Mouse (Mus musculus) stomach, postnatal 0 days (tissue): ENCODE measurements around the gene Mmp14. TPM values are rescaled to one million over a fixed set of nuclear protein-coding genes. Genes with fewer than 3 reads are reported as not detected.

Experiments
- ATAC-seq: fragments of 200-750 bp; cut with Nextera tagmentation; 2 replicates; pipeline ENCODE4 v1.8.0; 2017; ENCODE audit not compliant: low FRiP score, low TSS enrichment
- DNase-seq: peaks from one replicate; pipeline ENCODE4 v3.0.0-alpha.2; 2016; ENCODE audit warnings: low spot score
- H3K27ac ChIP-seq: fragments of 300-500 bp; sonication (generic); replicated peaks from 2 replicates; pipeline ENCODE4 v1.5.1; 2014; ENCODE audit warnings: mild to moderate bottlenecking, control low read depth
- H3K27me3 ChIP-seq: fragments of 300-500 bp; sonication (generic); 2 replicates; pipeline ENCODE4 v1.6.1; 2014; ENCODE audit warnings: low read length; ENCODE audit not compliant: control insufficient read depth, insufficient read depth
- H3K36me3 ChIP-seq: fragments of 300-500 bp; sonication (generic); 2 replicates; pipeline ENCODE4 v1.6.1; 2014; ENCODE audit warnings: low read length, mixed read lengths; ENCODE audit not compliant: control insufficient read depth, insufficient read depth
- H3K4me1 ChIP-seq: fragments of 300-500 bp; sonication (generic); replicated peaks from 2 replicates; pipeline ENCODE4 v1.6.1; 2014; ENCODE audit warnings: antibody characterized with exemption; ENCODE audit not compliant: control insufficient read depth, insufficient read depth
- H3K4me2 ChIP-seq: fragments of 300-500 bp; sonication (generic); replicated peaks from 2 replicates; pipeline ENCODE4 v1.6.1; 2014; ENCODE audit warnings: low read depth, mild to moderate bottlenecking, control low read depth, moderate library complexity
- H3K4me3 ChIP-seq: fragments of 300-500 bp; sonication (generic); 2 replicates; pipeline ENCODE4 v1.5.1; 2014; ENCODE audit warnings: low read depth, low read length, control low read depth
- H3K9ac ChIP-seq: fragments of 300-500 bp; sonication (generic); 2 replicates; pipeline ENCODE4 v1.6.1; 2014; ENCODE audit warnings: mild to moderate bottlenecking, low read length, control low read depth, mixed read lengths
- H3K9me3 ChIP-seq: fragments of 300-500 bp; sonication (generic); 2 replicates; pipeline ENCODE4 v1.6.1; 2016; ENCODE audit warnings: low read length; ENCODE audit not compliant: control insufficient read depth
- CTCF ChIP-seq: IDR thresholded peaks from 2 replicates; pipeline ENCODE4 v1.5.1; 2016; ENCODE audit warnings: antibody characterized with exemption, low read depth, mild to moderate bottlenecking, moderate library complexity
- EP300 ChIP-seq: optimal IDR thresholded peaks from 2 replicates; pipeline ENCODE3; 2016; ENCODE audit warnings: antibody characterized with exemption
- WGBS: fragments of 180-500 bp; shearing (Covaris S2); extraction: QIAGEN DNeasy Blood & Tissue Kit; methylation state at CpG from one replicate; pipeline ENCODE4 v1.1.7; 2014; 5-methylcytosine and 5-hydroxymethylcytosine counted together
- polyA plus RNA-seq: library from polyadenylated mRNA; unstranded; fragments of >200 nt; fragmentation: Nextera tagmentation; extraction: Ambion mirVana; gene quantifications from 2 replicates; pipeline ENCODE4 v1.2.1, GENCODE M21; 2015

Gene Mmp14
- polyA plus RNA-seq, 1 experiment from 2014 or later: 63.9 TPM

- no peaks in the 10 kb centered on the region for H3K27me3 ChIP-seq
- no peaks in the 10 kb centered on the region for H3K9me3 ChIP-seq
- H3K9ac ChIP-seq: no peak overlapping the region
- no peaks in the 10 kb centered on the region for H3K4me1 ChIP-seq
- WGBS: 58% methylated on average over 11 of the region's 11 CpGs
- DNase-seq: no peak
- no peak overlapping the region for H3K4me2 ChIP-seq
- peak; percentile 51; the same call in 1 of the 2 replicates for ATAC-seq
- no peak for TF ChIP-seq CTCF
- no peak for TF ChIP-seq EP300
- no peak overlapping the region for H3K4me3 ChIP-seq
- no peak overlapping the region for H3K27ac ChIP-seq
- H3K36me3 ChIP-seq: no peaks in the 10 kb centered on the region
Observed at GRCm38 (mm10) chr14:54454669-54455528, 23.5 kb downstream of the Mmp14 start.

GRCm38 (mm10) chr14:54457907-54458569, 26.6 kb downstream of the Mmp14 start:
- H3K36me3 ChIP-seq: no peaks in the 10 kb centered on the region
- H3K9me3 ChIP-seq: no peaks in the 10 kb centered on the region
- no peaks in the 10 kb centered on the region for H3K4me1 ChIP-seq
- no peak overlapping the region for H3K4me3 ChIP-seq
- DNase-seq (no peak), ATAC-seq (no peak)
- H3K4me2 ChIP-seq: no peak overlapping the region
- H3K9ac ChIP-seq: no peak overlapping the region
- WGBS: 86% methylated on average over 14 of the region's 14 CpGs
- TF ChIP-seq CTCF (no peak), EP300 (no peak)
- H3K27me3 ChIP-seq: no peaks in the 10 kb centered on the region
- H3K27ac ChIP-seq: no peak overlapping the region

GRCm38 (mm10) chr14:54462146-54462545, 30.7 kb downstream of the Mmp14 start:
- Histone ChIP-seq H3K9ac (no peak overlapping the region), H3K27ac (0 out of 2 replicates have a peak overlapping the region, but pooled peaks have one; percentile 8), H3K9me3 (no peaks in the 10 kb centered on the region), H3K4me2 (no peak overlapping the region), H3K4me1 (no peaks in the 10 kb centered on the region; the same call in 1 of the 2 replicates), H3K36me3 (no peaks in the 10 kb centered on the region), H3K4me3 (no peak overlapping the region), H3K27me3 (no peaks in the 10 kb centered on the region)
- 57% methylated on average over 4 of the region's 4 CpGs for WGBS
- TF ChIP-seq EP300 (no peak), CTCF (no peak)
- ATAC-seq (no peak), DNase-seq (no peak)

- Histone ChIP-seq H3K36me3 (peaks cover 10% of the 10 kb centered on the region), H3K9me3 (no peaks in the 10 kb centered on the region), H3K4me3 (peak overlapping the region; percentile 92), H3K4me2 (peak overlapping the region; percentile 84), H3K9ac (peak overlapping the region; percentile 92), H3K27me3 (no peaks in the 10 kb centered on the region), H3K4me1 (no peaks in the 10 kb centered on the region; the same call in 1 of the 2 replicates), H3K27ac (peak overlapping the region; percentile 95)
- peak; percentile 25; the same call in 1 of the 2 replicates for ATAC-seq
- DNase-seq: no peak
- no peak for TF ChIP-seq CTCF
- TF ChIP-seq EP300: no peak
- WGBS: 11% methylated on average over 12 of the region's 12 CpGs
Observed at GRCm38 (mm10) chr14:54463108-54463958, 31.9 kb downstream of the Mmp14 start.

- ATAC-seq (peak; percentile 85), DNase-seq (peak; percentile 92)
- Histone ChIP-seq H3K9ac (peak within 1 kb of the TSS; percentile 92), H3K4me3 (peak within 1 kb of the TSS; percentile 92), H3K27ac (peak within 1 kb of the TSS; percentile 95), H3K4me2 (peak within 1 kb of the TSS; percentile 84), H3K27me3 (no peaks in the 10 kb centered on the region), H3K9me3 (no peaks in the 10 kb centered on the region), H3K36me3 (peaks cover 16% of the 10 kb centered on the region), H3K4me1 (no peaks in the 10 kb centered on the region; the same call in 1 of the 2 replicates)
- 0% methylated on average over 30 of the region's 35 CpGs for WGBS
- no peak for TF ChIP-seq CTCF
- TF ChIP-seq EP300: no peak
Observed at GRCm38 (mm10) chr14:54463959-54464292, 32.5 kb downstream of the Mmp14 start, which contains the start of gene Lrp10. Gene Lrp10, plus strand, starts transcription at chr14:54464137.
